Mouse (Mus musculus): Measurements from ENCODE around the gene Apobr.

The Apobr gene

GRCm38 (mm10) chr7:126598919-126599318, 14.2 kb downstream of the Apobr start:
- DNase-seq (ENCODE audit: low read depth, low spot score), result no peak

DNA sequence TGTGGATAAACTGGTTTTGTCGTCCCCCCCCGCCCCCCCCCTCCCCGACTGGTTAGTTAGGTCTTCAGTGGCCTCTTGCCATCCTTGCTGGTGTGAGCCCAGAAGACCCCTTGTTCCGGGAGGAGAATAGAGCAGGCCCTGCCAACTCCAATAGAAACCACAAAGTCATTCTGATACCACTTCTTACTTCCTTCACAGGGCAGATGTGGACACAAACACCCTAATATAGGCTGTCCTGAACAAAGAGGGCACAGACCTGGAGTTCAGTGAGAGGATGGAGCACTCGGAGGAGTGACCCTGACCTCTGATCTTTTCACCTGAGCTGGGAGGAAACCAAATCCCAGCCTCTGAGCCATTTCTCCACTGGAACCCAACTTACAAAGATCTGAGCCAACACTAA, 17.2 kb downstream of the Apobr start:
- DNase-seq (ENCODE audit: low read depth, low spot score), result no peak

- no peak for DNase-seq (ENCODE audit: low read depth, low spot score)
Measured at GRCm38 (mm10) chr7:126602650-126603049, 17.9 kb downstream of the Apobr start.

- no peak for DNase-seq (ENCODE audit: low read depth, low spot score)
Measured at GRCm38 (mm10) chr7:126606611-126607010, 21.9 kb downstream of the Apobr start.

DNA sequence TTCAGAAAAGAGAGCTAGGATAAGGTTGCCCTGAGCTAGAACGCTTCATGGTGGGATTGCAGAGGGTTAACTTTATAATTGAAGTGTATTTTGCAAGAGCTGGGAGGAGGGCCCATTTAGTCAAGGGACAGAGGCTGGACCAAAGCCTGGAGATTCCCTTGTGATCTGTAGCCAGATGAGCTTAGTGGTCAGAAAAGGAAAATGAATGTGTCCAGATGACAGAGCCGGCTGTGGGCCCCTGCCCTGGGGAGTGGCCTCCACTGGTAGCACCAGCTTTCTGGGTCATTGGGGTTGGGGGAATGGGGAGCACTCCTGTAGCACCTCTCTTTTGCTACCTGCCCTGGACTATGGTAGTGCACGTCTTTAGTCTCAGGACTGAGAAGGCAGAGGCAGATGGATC, 22.3 kb downstream of the Apobr start:
- DNase-seq (ENCODE audit: low read depth, low spot score), result no peak

GRCm38 (mm10) chr7:126607796-126608195, 23.1 kb downstream of the Apobr start:
- DNase-seq (ENCODE audit: low read depth, low spot score), result no peak

GRCm38 (mm10) chr7:126612736-126613135, 28.0 kb downstream of the Apobr start:
- peak; percentile 51 for DNase-seq (ENCODE audit: low read depth, low spot score)

DNA sequence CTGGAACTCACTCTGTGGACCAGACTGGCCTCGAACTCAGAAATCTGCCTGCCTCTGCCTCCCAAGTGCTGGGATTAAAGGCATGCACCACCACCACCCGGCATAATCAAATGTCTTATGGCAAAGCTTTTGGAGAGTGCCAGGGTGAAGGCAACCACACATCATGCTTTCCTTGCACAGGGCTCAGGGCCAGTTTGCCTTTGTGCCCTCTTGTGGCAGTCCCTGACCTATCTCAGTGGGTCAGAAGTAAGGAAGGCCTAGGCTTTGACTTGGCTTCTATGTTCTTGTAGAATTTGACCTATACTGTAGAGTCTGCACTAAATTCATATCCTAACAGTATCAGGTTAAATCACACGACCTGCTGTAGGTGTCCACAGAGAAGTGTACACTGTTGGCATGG, 32.0 kb downstream of the Apobr start:
- no peak for DNase-seq (ENCODE audit: low read depth, low spot score)

DNA sequence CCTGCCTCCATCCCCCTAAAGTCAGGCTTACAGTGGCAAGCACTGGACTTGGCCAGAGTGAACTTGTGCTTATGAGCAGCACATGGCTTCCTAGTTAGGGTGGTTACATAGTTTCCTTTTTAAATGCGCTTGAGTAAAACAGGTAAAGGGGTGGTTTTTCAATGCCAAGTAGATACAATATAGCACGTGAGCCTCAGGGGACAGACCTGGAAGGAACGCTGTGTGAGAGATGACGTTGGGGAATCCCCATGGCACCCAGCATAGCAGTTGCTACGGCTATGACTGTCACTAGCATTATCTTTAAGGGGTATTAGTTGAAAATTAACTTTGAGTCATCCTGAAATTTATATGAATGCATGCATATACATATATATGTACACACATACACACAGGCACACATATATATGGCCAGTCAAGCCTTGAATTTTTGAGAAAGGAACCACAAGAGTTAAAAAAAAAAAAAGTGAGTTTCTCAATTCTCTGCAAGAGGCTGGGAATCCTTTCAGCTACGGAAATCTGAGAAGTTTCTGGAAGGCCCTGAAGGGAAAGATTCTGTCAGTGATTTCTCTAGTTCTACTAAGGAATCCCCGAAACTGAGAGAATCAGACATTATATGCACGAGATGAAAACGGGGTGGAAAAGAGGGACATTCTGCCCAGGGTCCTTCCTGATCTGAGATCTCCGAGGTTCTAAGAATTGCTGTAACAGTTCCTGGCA, 35.0 kb downstream of the Apobr start:
- DNase-seq (ENCODE audit: low read depth, low spot score), result no peak

GRCm38 (mm10) chr7:126621452-126622359, 37.0 kb downstream of the Apobr start:
- DNase-seq (ENCODE audit: low read depth, low spot score), result no peak

- DNase-seq (ENCODE audit: low read depth, low spot score), result no peak
Measured at GRCm38 (mm10) chr7:126623381-126623780, 38.6 kb downstream of the Apobr start.

- DNase-seq (ENCODE audit: low read depth, low spot score), result peak; percentile 58
Measured at GRCm38 (mm10) chr7:126624774-126625173, 40.0 kb downstream of the Apobr start.

- peak; percentile 69 for DNase-seq (ENCODE audit: low read depth, low spot score)
Measured at GRCm38 (mm10) chr7:126625369-126625768, 40.6 kb downstream of the Apobr start.

GRCm38 (mm10) chr7:126625807-126626600, 41.3 kb downstream of the Apobr start:
- DNase-seq (ENCODE audit: low read depth, low spot score), result peak; percentile 48

DNA sequence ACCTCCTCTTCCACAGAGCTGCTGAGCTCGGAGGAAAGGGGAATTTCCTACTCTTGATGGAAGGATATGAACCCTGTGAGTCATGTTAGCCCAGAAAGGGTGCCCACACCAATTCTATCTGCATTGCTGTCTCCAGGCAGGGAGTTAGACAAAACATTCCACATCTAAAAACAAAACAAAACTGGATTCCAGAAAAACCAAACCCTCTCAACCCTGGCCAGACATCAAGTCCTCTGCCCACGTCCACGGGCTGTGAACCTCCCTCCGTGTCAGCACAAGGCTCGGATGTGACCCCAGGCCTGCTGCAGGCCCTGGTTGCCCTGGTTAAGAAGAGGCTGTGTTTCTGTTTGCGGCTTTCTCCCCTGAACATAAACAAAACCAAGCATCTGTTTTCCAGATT, 43.4 kb downstream of the Apobr start:
- no peak for DNase-seq (ENCODE audit: low read depth, low spot score)

GRCm38 (mm10) chr7:126629915-126630314, 45.2 kb downstream of the Apobr start:
- DNase-seq (ENCODE audit: low read depth, low spot score), result no peak

DNA sequence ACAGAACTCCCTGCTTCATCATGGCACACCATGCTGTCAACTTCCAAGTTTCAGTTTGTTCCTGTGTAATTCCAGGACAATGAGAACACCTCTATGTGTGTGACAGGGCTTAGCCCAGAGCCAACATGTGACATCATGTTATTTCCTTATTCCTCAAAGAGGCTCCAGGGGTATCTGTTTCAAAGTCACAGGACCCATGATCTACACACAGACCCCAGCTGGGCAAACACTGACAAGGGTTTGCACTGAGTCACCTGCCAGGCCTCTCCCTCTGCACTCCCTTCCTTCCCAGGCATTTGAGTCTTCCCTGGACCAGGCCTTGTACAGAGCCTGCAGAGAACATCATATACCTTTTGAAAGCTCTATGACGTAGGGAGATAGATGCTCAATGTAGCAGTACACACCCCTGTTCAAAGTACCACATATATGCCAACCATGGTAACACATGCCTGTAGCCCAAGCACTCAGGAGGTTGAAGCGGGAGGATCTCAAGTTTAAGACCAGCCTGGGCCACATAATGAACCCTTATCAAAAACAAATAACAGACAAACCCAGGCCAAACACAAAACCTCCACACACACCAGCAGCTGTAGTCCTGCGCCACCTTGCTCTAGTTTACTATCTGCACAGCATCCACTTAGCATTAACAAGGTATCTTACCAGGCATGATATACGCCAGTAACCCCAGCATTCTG, 46.2 kb downstream of the Apobr start, which contains the start of gene Nupr1:
Nupr1 (minus strand) TSS at position 38 of the 695 bp plus-strand sequence.
- no peak for DNase-seq (ENCODE audit: low read depth, low spot score)

GRCm38 (mm10) chr7:126632478-126632877, 47.7 kb downstream of the Apobr start:
- no peak for DNase-seq (ENCODE audit: low read depth, low spot score)

DNA sequence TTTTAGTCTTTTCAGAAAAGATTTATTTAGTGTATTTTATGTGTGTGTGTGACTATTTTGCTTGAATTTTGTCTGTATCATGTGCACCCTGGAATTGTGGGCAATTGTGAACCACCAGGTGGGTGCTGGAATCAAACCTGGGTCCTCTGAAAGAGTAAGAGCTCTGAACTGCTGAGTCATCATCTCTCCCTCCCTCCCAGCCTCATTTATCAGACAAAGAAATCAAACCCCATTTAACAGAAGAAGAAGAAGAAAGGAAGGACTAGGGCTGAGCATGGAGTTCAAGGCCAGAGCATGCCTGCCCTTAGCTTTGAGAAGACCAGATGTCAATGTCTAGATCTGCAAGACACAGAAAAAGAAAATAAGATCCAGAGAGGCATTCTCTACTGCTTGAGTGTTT, 50.6 kb downstream of the Apobr start:
- peak; percentile 38 for DNase-seq (ENCODE audit: low read depth, low spot score)

DNA sequence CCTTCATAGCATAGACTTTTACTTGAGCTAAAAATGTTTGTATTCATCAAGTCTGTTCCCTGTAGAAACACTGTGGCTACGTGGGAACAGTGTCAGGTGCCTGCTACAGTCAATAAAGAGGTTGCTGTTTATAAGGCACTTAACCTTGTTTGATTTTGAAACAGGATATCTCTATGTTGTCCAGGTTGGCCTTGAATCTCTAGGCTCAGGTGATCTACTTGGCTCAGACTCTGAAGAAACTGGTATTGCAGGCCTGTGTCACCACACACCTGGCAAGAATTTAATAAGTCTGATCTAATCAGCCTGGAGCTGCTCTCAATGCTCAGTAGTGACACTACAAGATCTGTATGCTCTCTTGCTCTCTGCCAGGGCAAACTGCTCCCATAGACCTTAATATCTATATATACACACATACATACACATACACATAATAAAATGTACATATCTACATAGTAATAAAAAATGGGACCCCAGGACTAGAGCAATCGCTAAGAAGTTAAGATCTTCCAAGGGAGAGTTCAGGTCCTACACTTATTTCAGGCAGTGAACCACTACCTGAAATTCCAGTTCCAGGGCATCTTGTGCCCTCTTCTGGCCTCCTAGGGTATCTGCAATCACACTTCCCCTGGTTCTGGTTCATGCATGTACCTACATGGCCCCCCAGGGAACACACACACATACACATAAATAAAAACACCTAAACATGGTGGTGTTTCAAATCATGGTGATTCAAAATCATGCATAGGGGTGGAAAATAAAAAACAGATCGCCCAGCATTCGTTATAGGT, 52.2 kb downstream of the Apobr start:
- DNase-seq (ENCODE audit: low read depth, low spot score), result peak; percentile 67
